Mouse (Mus musculus) G1E (cell line): ENCODE data around the gene Kcnc2.

Source experiments
- CTCF ChIP-seq: IDR thresholded peaks from 2 replicates; pipeline ENCODE4 v1.5.1; 2012; ENCODE audit warnings: low read depth, low read length, inconsistent platforms, mixed read lengths
- GATA1 ChIP-seq: IDR thresholded peaks from 2 replicates; pipeline ENCODE4 v1.6.1; 2012; ENCODE audit warnings: borderline replicate concordance, low read length, inconsistent platforms, mixed read lengths

DNA sequence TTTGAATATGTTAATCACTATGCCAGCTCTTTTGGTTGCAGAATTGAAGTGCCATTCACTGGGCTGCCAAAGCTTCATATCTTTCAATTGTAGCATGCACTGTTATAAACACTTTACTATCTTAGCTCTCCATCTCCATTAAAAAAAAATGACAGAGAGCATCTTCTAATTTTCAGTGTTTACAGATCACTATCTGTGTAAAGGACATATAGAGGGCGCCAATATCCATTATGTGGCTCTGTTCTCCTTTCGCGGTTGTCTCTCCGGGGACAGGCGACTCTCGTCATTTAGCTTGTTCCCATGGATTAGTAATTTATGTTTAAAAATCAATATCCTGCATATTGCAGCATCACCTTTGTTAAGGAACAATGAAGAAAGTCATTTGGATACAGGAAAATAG is 109.7 kb downstream of the Kcnc2 start:
- TF ChIP-seq CTCF (no peak), GATA1 (no peak)
